Mouse (Mus musculus) layer of hippocampus, postnatal 36 days (tissue): ENCODE results near the gene Krtap16-1. TPM values are rescaled to one million over a fixed set of nuclear protein-coding genes. Genes with fewer than 3 reads are reported as not detected.

Experiments used
- DNase-seq, 2 experiments: peaks; one replicate each; pipeline ENCODE4 v3.0.0; 2022
- total RNA-seq, 2 experiments: library from RNA; stranded (reverse); gene quantifications; 2 replicates each; pipeline ENCODE4 v1.2.3; 2021

Gene Krtap16-1
- total RNA-seq, result not detected

DNA sequence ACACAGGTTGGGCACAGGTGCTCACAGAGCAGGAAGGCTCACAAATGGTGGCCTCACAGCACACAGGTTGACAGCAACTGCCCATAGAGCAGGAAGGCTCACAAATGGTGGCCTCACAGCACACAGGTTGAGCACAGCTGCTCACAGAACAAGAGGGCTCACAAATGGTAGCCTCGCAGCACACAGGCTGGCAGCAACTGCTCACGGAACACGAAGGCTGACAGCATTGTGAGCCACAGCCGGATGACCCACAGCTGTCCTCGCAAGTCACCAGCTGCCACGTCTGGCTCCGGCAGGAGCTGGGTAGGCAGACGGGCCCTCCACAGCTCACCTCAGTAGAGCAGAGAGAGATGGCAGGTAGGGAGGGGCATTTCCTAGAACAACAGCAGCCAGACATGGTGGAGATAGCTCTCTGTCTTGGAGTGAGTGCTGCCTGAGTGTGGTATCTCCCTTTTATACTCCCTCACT lies at the start of gene Krtap16-1:
Gene Krtap16-1 (minus strand): TSS at position 418 of the 468 bp plus-strand sequence.
- no peak for DNase-seq

DNA sequence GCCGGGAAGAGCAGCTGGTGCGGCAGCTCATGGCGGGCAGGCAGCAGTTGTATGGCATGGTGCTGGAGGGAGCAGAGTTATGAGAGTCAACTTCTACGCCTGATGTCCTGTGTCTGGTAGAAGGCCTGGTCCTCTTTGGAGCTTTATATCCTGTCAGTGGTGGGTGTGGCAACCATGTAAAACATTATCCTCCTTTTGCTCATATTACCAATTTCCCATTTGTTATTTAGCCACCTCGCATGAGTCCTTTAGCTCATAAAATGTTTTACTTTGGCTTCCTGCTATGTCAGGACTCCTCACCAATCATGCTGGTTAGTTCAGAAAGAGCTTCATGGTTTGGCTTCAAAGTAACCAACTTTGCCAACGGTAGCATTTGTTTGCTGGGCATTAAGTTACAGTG lies 43.4 kb upstream of the Krtap16-1 start, which contains the start of gene Krt33b:
Gene Krt33b (minus strand): TSS at position 101 of the 400 bp plus-strand sequence.
- no peak for DNase-seq

- DNase-seq, result no peak
These were observed 35.0 kb upstream of the Krtap16-1 start for GRCm38 (mm10) chr11:100021438-100021837.

- DNase-seq, result no peak
These were observed 33.1 kb upstream of the Krtap16-1 start for GRCm38 (mm10) chr11:100019466-100019865.

DNA sequence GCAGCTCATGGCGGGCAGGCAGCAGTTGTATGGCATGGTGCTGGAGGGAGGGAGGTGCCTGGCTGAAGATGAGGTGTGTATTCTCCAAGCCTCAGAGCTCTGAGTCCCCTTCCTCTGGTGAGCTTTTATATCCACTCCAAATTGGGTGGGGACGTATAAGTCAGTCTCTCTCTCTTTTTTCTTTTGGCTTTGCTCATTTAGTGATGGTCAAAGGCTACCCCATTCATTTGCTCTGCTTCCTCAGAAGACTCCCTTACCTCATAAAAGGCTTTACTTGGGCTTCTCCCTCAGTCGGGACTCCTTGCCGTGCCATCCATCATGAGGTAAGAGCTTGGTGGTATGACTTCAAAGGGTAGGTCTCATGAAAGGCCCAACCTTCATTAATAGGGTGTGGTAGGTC lies 29.7 kb upstream of the Krtap16-1 start, which contains the start of gene Krt33a:
Gene Krt33a (minus strand): TSS at position 101 of the 400 bp plus-strand sequence.
- no peak for DNase-seq

DNA sequence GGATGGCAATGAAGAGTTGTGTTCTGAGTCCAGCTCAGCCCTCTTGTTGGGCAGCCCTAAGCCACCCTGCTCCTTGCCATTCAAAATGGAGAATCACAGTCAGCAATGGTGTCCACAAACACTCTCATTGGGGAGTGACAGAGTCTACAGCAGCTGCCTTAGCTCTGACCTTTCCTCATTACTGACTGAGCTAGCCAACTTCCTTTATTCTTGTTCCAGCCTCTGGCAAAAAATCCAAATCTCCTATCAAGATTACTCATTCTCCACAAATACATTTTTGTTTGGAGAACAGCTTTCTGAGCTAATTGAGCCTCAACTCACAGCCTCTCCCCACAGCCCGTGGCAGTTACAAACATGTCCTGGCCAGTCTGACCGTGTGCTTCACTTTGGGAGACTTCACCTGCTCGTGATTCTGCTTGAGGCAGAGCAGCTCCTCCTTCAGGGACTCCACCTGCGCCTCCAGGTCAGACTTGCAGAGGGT lies 27.3 kb upstream of the Krtap16-1 start:
- no peak for DNase-seq

DNA sequence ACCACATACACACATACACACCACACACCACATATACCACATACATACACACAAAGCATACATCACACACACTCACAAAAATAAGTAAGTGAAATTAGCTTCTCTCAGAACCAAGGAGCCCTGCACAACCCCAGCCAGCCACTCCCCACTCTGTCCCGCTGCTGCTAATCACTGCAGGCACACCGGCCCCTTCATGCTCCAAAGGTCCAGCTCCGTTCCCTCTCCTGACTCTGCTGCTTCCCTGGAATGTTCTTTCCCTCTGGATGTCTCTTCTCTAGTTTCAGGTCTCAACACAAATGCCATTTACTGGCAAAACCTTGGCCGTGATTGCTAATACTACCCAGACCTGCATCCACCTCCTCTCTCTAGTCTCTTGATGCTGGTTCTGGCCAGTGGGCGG lies 24.3 kb upstream of the Krtap16-1 start:
- no peak for DNase-seq

DNA sequence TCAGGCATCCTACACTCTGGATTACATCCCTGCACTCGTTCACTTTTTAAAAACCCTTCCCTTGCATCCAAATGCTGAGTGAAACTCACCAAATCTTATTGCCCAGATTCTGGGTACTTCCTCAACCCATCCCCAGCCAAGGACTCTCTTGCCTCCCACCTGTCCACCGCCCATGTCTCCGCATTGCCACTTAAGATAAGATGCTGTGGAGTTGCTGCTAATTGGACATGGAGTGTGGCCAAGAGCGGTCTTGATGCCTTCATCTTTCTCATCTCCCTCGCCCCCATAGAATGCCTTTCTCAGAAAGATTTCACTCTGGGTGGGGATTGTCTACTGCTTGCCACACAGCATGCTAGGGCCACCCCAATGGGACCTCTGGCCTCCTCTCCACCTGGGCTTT lies 21.9 kb upstream of the Krtap16-1 start:
- no peak for DNase-seq

GRCm38 (mm10) chr11:100006624-100007023 lies 20.2 kb upstream of the Krtap16-1 start:
- DNase-seq, result no peak

DNA sequence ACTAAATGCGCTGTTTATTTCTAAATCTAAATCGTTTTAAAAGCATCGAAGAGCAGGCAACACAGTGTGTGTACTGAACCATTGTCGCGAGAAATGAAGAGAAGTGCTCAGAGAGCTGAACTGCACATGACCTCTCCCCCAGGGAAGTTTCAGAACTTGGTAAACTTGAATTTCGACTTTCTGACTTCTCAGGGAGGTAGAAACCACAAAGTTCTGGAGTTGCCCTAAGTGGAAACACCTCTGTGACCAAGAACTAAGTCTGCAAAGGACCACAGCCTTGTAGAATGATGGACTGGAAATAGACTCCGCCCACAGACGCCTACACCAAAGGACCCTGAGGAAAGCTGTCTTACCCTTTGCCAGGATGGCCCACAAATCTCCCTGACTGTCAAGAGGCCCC lies 19.5 kb upstream of the Krtap16-1 start:
- DNase-seq, result no peak

DNA sequence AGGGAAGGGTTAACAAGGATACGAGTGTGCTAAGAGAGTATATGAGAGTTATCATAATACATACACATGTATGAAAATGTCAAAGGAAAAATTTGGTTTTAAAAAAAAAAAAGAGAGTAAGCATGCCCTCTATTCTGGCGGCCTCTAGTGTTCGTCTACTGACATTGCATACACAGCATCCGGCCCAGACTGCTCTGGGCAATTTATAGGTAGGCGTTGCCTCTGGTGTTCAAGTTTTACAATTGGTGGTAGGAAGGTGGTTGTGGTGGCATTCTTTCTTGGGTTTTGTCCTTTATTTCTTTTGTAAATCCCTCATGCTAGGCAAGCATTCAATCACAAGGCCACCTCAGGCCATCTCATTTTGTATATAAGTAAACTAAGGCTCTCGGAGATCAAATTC lies 18.4 kb upstream of the Krtap16-1 start:
- DNase-seq, result peak; percentile 41 to 51

DNA sequence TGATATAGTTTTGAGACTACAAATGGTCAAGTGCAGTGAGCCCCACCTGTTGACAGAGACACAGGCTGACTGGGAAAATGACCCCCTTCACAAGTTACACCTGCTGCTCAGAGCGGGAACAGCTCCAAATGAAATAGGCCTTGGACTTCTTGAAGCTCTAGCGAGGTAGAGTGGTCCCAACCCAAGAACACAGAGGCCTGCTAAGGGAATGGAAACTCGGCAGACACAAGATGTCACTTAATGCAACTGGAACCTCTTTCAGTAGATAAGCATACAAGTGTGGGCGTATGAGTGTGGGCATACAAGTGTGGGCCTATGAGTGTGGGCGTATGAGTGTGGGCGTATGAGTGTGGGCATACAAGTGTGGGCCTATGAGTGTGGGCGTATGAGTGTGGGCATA lies 12.7 kb upstream of the Krtap16-1 start:
- DNase-seq, result no peak

GRCm38 (mm10) chr11:99994384-99994661 lies 7.9 kb upstream of the Krtap16-1 start:
- DNase-seq, result no peak

GRCm38 (mm10) chr11:99993620-99994383 lies 7.4 kb upstream of the Krtap16-1 start, which contains the start of gene Krtap17-1:
Gene Krtap17-1, minus strand, starts transcription at chr11:99993994.
- no peak for DNase-seq

GRCm38 (mm10) chr11:99990571-99990970 lies 4.2 kb upstream of the Krtap16-1 start:
- no peak for DNase-seq

DNA sequence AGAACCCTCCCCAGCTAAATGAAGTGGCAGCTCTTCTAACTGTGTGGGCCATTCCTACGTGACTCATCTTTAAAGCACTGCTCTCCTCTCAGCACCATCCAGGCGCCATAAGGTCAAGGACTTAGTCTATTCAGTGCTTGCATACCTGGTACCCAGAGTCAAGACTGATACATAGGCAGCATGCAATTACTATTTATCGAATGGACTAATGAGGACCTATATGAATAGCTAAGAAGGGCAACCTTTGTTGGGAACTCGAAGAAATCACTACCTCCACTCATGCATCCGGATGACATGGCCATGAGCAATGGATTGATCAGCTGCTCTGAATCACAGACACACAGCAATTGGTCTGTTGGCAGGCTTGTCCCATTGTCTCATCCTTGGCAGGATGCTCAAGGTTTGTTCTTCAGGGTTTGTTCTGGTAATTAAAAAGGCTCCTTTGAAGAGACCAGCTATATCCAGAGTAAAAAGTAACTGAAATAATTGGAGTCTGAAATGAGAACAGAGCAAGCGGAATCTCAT lies 3.5 kb upstream of the Krtap16-1 start:
- DNase-seq, result no peak

- no peak for DNase-seq
These were observed 2.1 kb upstream of the Krtap16-1 start for GRCm38 (mm10) chr11:99988530-99988929.

GRCm38 (mm10) chr11:99985291-99986092 lies 905 bp downstream of the Krtap16-1 start:
- DNase-seq, result peak; percentile 27 to 41

DNA sequence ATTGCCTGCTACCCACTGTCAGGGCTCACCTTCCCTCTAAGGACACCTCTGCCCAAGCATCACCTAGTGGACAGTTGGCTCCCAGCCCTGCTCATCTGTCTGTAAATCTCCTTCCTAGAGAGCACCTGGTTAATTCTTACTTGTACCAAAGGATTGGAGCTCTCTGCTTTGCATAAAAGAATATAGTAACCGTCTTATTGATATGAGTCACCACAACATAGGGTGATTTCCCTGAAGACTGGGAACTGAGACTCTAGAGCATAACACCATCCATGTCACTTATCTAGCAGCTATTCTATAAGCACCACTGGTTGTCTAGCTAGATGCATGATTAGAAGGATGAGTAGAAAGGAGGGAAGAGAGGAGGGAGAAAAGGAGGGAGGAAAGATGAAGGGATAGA lies 3.0 kb downstream of the Krtap16-1 start:
- DNase-seq, result no peak

- DNase-seq, result no peak
These were observed 3.7 kb downstream of the Krtap16-1 start for GRCm38 (mm10) chr11:99982731-99983130.

GRCm38 (mm10) chr11:99978953-99979352 lies 7.4 kb downstream of the Krtap16-1 start, which contains the start of gene Krtap29-1:
Gene Krtap29-1, minus strand, starts transcription at chr11:99979053.
- no peak for DNase-seq

DNA sequence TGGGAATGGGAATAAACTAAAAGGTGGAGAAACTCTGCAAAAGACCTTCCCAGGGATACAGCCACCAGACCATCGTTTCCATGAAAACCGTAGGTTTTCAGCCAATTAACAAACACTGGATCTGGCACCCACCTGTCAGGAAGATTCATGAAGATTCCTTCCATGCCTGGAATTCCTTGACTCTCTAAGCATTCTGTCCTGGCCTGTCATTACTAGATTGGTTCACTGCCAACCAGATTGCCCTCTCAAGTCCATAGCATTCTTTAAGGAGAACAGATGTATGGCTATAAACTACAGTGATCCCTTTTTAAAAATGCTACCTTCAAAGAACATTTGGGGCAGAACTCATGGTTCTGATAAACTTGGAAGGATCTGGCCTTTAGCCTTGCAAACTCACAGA lies 20.4 kb downstream of the Krtap16-1 start:
- no peak for DNase-seq

DNA sequence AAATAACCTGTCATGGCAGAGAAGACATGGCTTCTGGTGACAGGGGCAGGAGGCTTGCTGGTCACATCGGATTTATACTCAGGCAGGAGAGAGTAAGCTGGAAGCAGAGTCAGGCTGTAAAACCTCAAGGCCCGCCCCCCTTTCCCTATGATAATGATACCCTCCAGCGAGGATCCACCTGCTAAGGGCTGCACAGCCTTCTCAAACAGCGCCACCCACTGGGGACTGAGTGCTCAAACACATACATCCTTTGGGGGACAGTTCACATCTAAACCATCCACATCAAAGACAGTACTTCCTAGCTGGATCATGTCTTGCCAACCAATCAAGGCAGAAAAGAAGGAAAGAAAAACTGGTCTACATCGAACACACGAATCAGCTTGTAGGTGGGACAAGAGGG lies 22.2 kb downstream of the Krtap16-1 start:
- no peak for DNase-seq
